Mouse (Mus musculus) layer of hippocampus, adult 2 months (tissue): ENCODE measurements around the gene Ccdc149. TPM values are rescaled to one million over a fixed set of nuclear protein-coding genes. Genes with fewer than 3 reads are reported as not detected.

Experiments used
- DNase-seq, 2 experiments: peaks; one replicate each; pipeline ENCODE4 v3.0.0; 2022; ENCODE audit warnings: low spot score in 2 of 2
- H3K27ac ChIP-seq: fragments of 200-600 bp; 2 replicates; pipeline ENCODE4 v1.8.1; 2022
- H3K4me3 ChIP-seq: fragments of 200-600 bp; 2 replicates; pipeline ENCODE4 v1.8.1; 2022; ENCODE audit warnings: mild to moderate bottlenecking
- CTCF ChIP-seq: fragments of 200-600 bp; conservative IDR thresholded peaks from 2 replicates; pipeline ENCODE4 v1.8.1; 2022; ENCODE audit warnings: antibody characterized with exemption, mild to moderate bottlenecking, moderate library complexity
- total RNA-seq, 2 experiments: library from RNA; stranded (reverse); gene quantifications; 2 replicates each; pipeline ENCODE4 v1.2.3; 2021

The Ccdc149 gene
- total RNA-seq, 2 experiments from 2014 or later, result 67.8 to 69.8 TPM

- H3K27ac ChIP-seq, result peak overlapping the region; percentile 82
- H3K4me3 ChIP-seq, result peak overlapping the region; percentile 63
- DNase-seq, result peak; percentile 66 to 70
- no peak for TF ChIP-seq CTCF
These were observed 5.0 kb upstream of the Ccdc149 start for GRCm38 (mm10) chr5:52476292-52476701.

DNA sequence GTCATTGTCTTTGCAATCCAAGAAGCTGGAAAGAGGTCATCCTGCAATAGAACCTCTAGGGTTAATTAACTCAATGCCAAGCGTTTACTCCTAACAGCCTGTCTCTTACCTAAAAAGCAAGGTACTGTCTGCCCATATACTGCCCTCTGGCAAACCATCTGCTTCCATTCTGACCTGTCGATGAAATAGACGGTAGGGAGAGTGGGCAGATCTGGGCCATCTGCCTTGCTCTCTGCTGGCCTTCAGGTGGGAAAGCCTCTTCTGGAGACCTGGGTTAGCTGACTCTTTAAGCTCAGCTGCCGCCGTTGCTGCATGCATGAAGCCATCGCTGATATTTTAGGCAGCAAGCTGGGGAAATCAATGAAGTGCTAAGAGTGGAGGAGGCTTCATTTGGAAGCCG lies 2.7 kb upstream of the Ccdc149 start:
- TF ChIP-seq CTCF, result no peak
- Histone ChIP-seq H3K4me3 (no peak overlapping the region), H3K27ac (no peak overlapping the region)
- no peak for DNase-seq

DNA sequence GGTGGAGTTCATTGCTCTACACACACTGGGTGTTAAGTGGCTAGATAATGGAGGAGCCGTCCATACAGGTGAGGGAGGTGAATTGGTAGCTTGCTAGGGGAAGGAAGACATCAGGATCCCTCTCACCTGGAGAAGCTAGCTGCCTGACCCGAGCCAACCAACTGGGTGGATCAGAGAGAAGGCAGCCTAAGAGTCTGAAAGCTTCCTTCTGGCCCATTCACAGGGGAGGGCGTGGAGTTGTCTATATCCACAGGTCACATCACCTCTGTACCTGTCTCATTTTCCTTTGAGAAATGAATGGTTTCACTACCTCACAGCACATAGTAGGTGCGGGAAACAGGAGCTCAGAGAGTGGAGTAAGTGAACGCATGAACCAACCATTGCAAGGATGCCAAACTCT lies 770 bp downstream of the Ccdc149 start:
- TF ChIP-seq CTCF, result no peak
- DNase-seq, result no peak
- peak overlapping the region; percentile 95 for H3K4me3 ChIP-seq
- H3K27ac ChIP-seq, result peak overlapping the region; percentile 99

GRCm38 (mm10) chr5:52467841-52468240 lies 3.5 kb downstream of the Ccdc149 start:
- Histone ChIP-seq H3K27ac (no peak overlapping the region), H3K4me3 (no peak overlapping the region)
- no peak for TF ChIP-seq CTCF
- DNase-seq, result no peak

- Histone ChIP-seq H3K4me3 (no peak overlapping the region), H3K27ac (no peak overlapping the region)
- no peak for TF ChIP-seq CTCF
These were observed 8.9 kb downstream of the Ccdc149 start for GRCm38 (mm10) chr5:52462447-52462846.

DNA sequence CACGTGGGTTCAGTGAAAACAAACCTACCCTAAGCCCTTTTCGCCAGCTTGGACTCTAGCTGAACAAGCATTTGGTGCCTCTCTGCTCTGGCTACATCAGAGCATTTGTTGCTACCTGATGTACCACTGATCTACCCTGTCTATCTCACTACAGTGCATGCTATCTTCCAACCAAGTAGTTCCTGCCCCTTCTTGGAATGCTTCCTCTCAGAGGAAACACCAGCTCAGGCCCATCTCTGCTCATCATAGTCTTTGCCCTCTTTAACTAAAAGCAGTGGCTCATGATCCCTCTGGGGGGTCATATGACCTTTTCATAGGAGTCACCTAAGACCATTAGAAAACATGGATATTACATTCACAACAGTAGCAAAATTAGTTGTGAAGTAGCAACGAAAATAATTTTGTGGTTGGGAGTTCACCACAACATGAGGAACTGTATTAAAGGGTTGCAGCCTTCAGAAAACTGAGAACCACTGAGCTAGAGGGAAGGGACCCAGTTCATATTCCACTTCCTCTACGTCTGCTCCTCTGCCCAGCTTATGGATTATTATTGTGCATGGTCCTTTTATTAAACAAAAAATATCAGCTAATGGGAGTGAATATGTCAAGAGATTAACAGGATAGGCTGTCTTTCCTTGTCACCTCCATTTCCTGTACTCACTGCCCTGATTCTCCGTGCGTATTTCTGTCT lies 9.7 kb downstream of the Ccdc149 start:
- no peak overlapping the region for H3K27ac ChIP-seq
- no peak overlapping the region for H3K4me3 ChIP-seq
- no peak for TF ChIP-seq CTCF
- no peak for DNase-seq

More at GRCm38 (mm10) chr5:52462447-52462846, 8.9 kb downstream of the Ccdc149 start:
- no peak for DNase-seq

- Histone ChIP-seq H3K4me3 (no peak overlapping the region), H3K27ac (no peak overlapping the region)
- TF ChIP-seq CTCF, result no peak
- DNase-seq, result no peak
These were observed 12.0 kb downstream of the Ccdc149 start for GRCm38 (mm10) chr5:52459308-52459707.

DNA sequence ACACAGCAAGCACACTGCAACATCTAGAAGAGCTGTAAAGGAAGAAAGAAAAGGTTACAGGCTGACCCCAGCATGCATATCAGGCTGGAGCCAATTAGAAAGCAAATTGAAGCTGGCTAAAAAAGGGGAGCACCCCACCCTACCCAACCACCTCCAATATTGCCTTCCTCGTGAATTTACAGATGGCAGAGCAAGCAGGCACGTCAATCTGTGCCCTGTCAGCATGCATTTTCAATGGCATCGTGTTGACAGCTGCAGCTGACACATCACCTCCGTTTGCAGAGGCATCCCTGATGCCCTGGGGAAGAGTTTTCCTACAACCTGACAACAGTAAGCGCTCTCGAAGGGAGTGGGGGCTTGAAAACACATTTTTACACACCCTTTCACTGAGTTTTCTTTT lies 14.2 kb downstream of the Ccdc149 start:
- Histone ChIP-seq H3K27ac (no peak overlapping the region), H3K4me3 (no peak overlapping the region)
- no peak for DNase-seq
- TF ChIP-seq CTCF, result no peak

DNA sequence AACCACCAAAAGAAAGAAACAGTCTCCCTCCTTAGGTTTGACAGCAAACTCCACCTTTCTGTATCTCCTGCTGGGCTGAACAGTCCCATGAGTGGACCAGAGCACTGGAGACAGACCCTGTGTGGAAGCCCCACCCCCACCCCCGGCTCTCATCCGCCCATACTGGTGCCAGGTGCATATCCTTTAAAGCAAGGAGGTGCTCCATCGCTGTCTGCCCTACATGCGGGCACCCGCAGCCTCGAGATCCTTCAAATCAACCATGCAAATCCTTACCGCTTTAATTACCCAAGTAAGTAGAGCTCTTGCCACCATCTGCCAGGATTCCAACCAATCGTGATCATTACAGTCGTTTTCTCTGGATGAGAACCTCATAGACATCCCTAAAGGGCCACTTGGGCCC lies 20.5 kb downstream of the Ccdc149 start:
- Histone ChIP-seq H3K4me3 (no peak overlapping the region), H3K27ac (no peak overlapping the region)
- no peak for TF ChIP-seq CTCF
- DNase-seq, result no peak

- TF ChIP-seq CTCF, result peak; percentile 58
These were observed 22.1 kb downstream of the Ccdc149 start for GRCm38 (mm10) chr5:52449187-52449586.

DNA sequence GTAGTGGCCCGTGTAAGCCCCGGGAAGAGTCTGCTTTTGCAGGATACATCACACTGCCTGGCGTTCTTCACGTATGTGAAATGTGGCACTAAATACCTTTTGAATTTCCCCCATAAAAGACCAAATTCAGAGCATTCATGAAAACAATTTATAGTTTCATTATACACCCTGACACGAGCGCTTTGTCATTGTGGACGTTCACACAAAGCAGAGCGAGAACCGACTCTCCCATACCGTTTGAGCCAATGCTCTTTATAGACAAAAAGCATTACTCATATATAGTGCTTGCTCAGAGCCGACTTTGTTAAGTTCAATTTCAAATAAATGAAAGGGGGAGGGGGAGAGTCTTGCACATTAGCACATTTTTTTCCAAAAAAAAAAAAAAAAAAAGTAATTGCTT lies 31.0 kb downstream of the Ccdc149 start:
- no peak for DNase-seq
- no peak for TF ChIP-seq CTCF
- Histone ChIP-seq H3K4me3 (no peak overlapping the region), H3K27ac (no peak overlapping the region)

More at GRCm38 (mm10) chr5:52449187-52449586, 22.1 kb downstream of the Ccdc149 start:
- Histone ChIP-seq H3K27ac (no peak overlapping the region), H3K4me3 (no peak overlapping the region)
- no peak for DNase-seq

GRCm38 (mm10) chr5:52438946-52439345 lies 32.4 kb downstream of the Ccdc149 start:
- Histone ChIP-seq H3K27ac (no peak overlapping the region), H3K4me3 (no peak overlapping the region)
- no peak for DNase-seq
- TF ChIP-seq CTCF, result no peak

GRCm38 (mm10) chr5:52435533-52435932 lies 35.8 kb downstream of the Ccdc149 start:
- no peak for TF ChIP-seq CTCF
- H3K4me3 ChIP-seq, result no peak overlapping the region
- H3K27ac ChIP-seq, result no peak overlapping the region
- DNase-seq, result no peak

GRCm38 (mm10) chr5:52431276-52431844 lies 40.0 kb downstream of the Ccdc149 start:
- no peak for DNase-seq
- TF ChIP-seq CTCF, result no peak
- Histone ChIP-seq H3K27ac (no peak overlapping the region), H3K4me3 (no peak overlapping the region)
